Mouse (Mus musculus) kidney, adult 2 months (tissue): ENCODE measurements around the gene Cep152. TPM values are rescaled to one million over a fixed set of nuclear protein-coding genes. Genes with fewer than 3 reads are reported as not detected.
A peak's percentile ranks its signal among the peaks of the same experiment; 100 is the strongest.

Experiments
- DNase-seq: peaks from one replicate; pipeline ENCODE4 v3.0.0; 2021
- H3K27ac ChIP-seq: fragments of 200-500 bp; 2 replicates; pipeline ENCODE4 v1.5.1; 2012; ENCODE audit warnings: low read depth, low read length, control low read depth, inconsistent platforms; ENCODE audit not compliant: insufficient read depth
- H3K27me3 ChIP-seq: fragments of 200-500 bp; replicated peaks from 2 replicates; pipeline ENCODE4 v1.6.1; 2012; ENCODE audit warnings: mild to moderate bottlenecking, moderate library complexity, low read length, inconsistent platforms; ENCODE audit not compliant: control insufficient read depth, insufficient read depth
- H3K36me3 ChIP-seq: fragments of 200-500 bp; 2 replicates; pipeline ENCODE4 v1.6.1; 2012; ENCODE audit warnings: mild to moderate bottlenecking, moderate library complexity, low read length, inconsistent platforms; ENCODE audit not compliant: control insufficient read depth, insufficient read depth
- H3K4me1 ChIP-seq: fragments of 200-500 bp; 2 replicates; pipeline ENCODE4 v1.6.1; 2011; ENCODE audit warnings: low read length; ENCODE audit not compliant: control insufficient read depth, insufficient read depth
- H3K4me3 ChIP-seq: fragments of 200-500 bp; 2 replicates; pipeline ENCODE4 v1.5.1; 2011; ENCODE audit warnings: mild to moderate bottlenecking, low read depth, low read length, control low read depth; ENCODE audit not compliant: insufficient read depth
- CTCF ChIP-seq: fragments of 200-500 bp; conservative IDR thresholded peaks from 2 replicates; pipeline ENCODE4 v1.5.1; 2011; ENCODE audit warnings: low read depth, mild to moderate bottlenecking, control low read depth, low read length, moderate library complexity, mixed read lengths; ENCODE audit not compliant: insufficient read depth, insufficient read length
- POLR2A ChIP-seq: fragments of 200-500 bp; IDR thresholded peaks from one replicate; pipeline ENCODE4 v1.6.1; 2011; ENCODE audit warnings: low read depth, low read length, control low read depth
- WGBS: fragments of 180-500 bp; shearing (Covaris S2); methylation state at CpG from one replicate; pipeline ENCODE4 v1.1.7; 2018; 5-methylcytosine and 5-hydroxymethylcytosine counted together
- polyA plus RNA-seq: library from polyadenylated mRNA; depleted of rRNA; stranded (reverse); fragments of >200 nt; gene quantifications from 2 replicates; pipeline ENCODE4 v1.2.3, GENCODE M21; 2012

The Cep152 gene
- polyA plus RNA-seq, 1 experiment = 0.77 TPM

- Histone ChIP-seq H3K4me3 (no peak overlapping the region), H3K27ac (no peak overlapping the region), H3K27me3 (no peaks in the 10 kb centered on the region), H3K36me3 (no peaks in the 10 kb centered on the region), H3K4me1 (no peaks in the 10 kb centered on the region)
- 96% methylated on average over 2 of the region's 2 CpGs for WGBS
- TF ChIP-seq CTCF (no peak), POLR2A (no peak)
- no peak for DNase-seq
Measured at GRCm38 (mm10) chr2:125653286-125653685, 28.4 kb upstream of the Cep152 start.

- Histone ChIP-seq H3K36me3 (no peaks in the 10 kb centered on the region), H3K27me3 (no peaks in the 10 kb centered on the region), H3K4me1 (no peaks in the 10 kb centered on the region), H3K27ac (no peak overlapping the region), H3K4me3 (no peak overlapping the region)
- WGBS = 59% methylated on average over 8 of the region's 8 CpGs
- TF ChIP-seq CTCF (no peak), POLR2A (no peak)
- DNase-seq = peak; percentile 51
Measured at GRCm38 (mm10) chr2:125651563-125651962, 26.6 kb upstream of the Cep152 start.

GRCm38 (mm10) chr2:125650742-125651352 is 25.9 kb upstream of the Cep152 start:
- WGBS = 85% methylated on average over 14 of the region's 14 CpGs
- Histone ChIP-seq H3K27ac (no peak overlapping the region), H3K4me1 (no peaks in the 10 kb centered on the region), H3K4me3 (no peak overlapping the region), H3K27me3 (no peaks in the 10 kb centered on the region), H3K36me3 (no peaks in the 10 kb centered on the region)
- no peak for TF ChIP-seq POLR2A
- TF ChIP-seq CTCF = no peak
- peak; percentile 12 for DNase-seq

- DNase-seq = no peak
- TF ChIP-seq POLR2A = no peak
- TF ChIP-seq CTCF = no peak
- no peaks in the 10 kb centered on the region for H3K4me1 ChIP-seq
- H3K4me3 ChIP-seq = no peak overlapping the region
- 84% methylated on average over 5 of the region's 5 CpGs for WGBS
- H3K36me3 ChIP-seq = no peaks in the 10 kb centered on the region
- no peaks in the 10 kb centered on the region for H3K27me3 ChIP-seq
- H3K27ac ChIP-seq = no peak overlapping the region
Measured at GRCm38 (mm10) chr2:125650038-125650437, 25.1 kb upstream of the Cep152 start.

- TF ChIP-seq POLR2A (no peak), CTCF (no peak)
- DNase-seq = no peak
- Histone ChIP-seq H3K27me3 (no peaks in the 10 kb centered on the region), H3K27ac (no peak overlapping the region), H3K4me3 (no peak overlapping the region), H3K4me1 (no peaks in the 10 kb centered on the region), H3K36me3 (no peaks in the 10 kb centered on the region)
- WGBS = 94% methylated on average over 6 of the region's 6 CpGs
Measured at GRCm38 (mm10) chr2:125644912-125645311, 20.0 kb upstream of the Cep152 start.

- no peaks in the 10 kb centered on the region for H3K36me3 ChIP-seq
- H3K27ac ChIP-seq = no peak overlapping the region
- H3K4me3 ChIP-seq = no peak overlapping the region
- TF ChIP-seq CTCF (no peak), POLR2A (no peak)
- WGBS = 32% methylated on average over 7 of the region's 7 CpGs
- H3K4me1 ChIP-seq = no peaks in the 10 kb centered on the region
- no peak for DNase-seq
- no peaks in the 10 kb centered on the region for H3K27me3 ChIP-seq
Measured at GRCm38 (mm10) chr2:125637331-125637730, 12.4 kb upstream of the Cep152 start.

- no peak overlapping the region for H3K4me3 ChIP-seq
- H3K4me1 ChIP-seq = no peaks in the 10 kb centered on the region; the same call in 1 of the 2 replicates
- TF ChIP-seq POLR2A = no peak
- TF ChIP-seq CTCF = no peak
- H3K27me3 ChIP-seq = no peaks in the 10 kb centered on the region
- DNase-seq = no peak
- no peak overlapping the region for H3K27ac ChIP-seq
- no peaks in the 10 kb centered on the region for H3K36me3 ChIP-seq
- WGBS = 96% methylated on average over 2 of the region's 2 CpGs
Measured at GRCm38 (mm10) chr2:125630010-125630409, 5.1 kb upstream of the Cep152 start.
